Mouse (Mus musculus) erythroblast, embryonic 14.5 days (primary cell): ENCODE data around the gene Jmjd8. TPM values are rescaled to one million over a fixed set of nuclear protein-coding genes. Genes with fewer than 3 reads are reported as not detected.

Source experiments
- H3K27me3 ChIP-seq: 2 replicates; pipeline ENCODE4 v1.6.1; 2012; ENCODE audit warnings: inconsistent platforms; ENCODE audit not compliant: control insufficient read depth
- H3K36me3 ChIP-seq: 2 replicates; pipeline ENCODE4 v1.6.1; 2012; ENCODE audit warnings: mild to moderate bottlenecking, inconsistent platforms; ENCODE audit not compliant: control insufficient read depth
- H3K4me1 ChIP-seq: 2 replicates; pipeline ENCODE4 v1.6.1; 2012; ENCODE audit warnings: inconsistent platforms; ENCODE audit not compliant: control insufficient read depth
- H3K4me3 ChIP-seq: replicated peaks from 2 replicates; pipeline ENCODE3; 2012; ENCODE audit warnings: moderate library complexity, mild to moderate bottlenecking, inconsistent platforms
- H3K9me3 ChIP-seq: 2 replicates; pipeline ENCODE4 v1.6.1; 2012; ENCODE audit warnings: low read length, inconsistent platforms, mixed read lengths; ENCODE audit not compliant: control insufficient read depth
- GATA1 ChIP-seq: IDR thresholded peaks from 2 replicates; pipeline ENCODE4 v1.6.1; 2012; ENCODE audit warnings: low read length, inconsistent platforms, mixed read lengths
- TAL1 ChIP-seq: IDR thresholded peaks from 3 replicates; pipeline ENCODE4 v1.6.1; 2012; ENCODE audit warnings: low read length, inconsistent platforms, mixed read lengths
- polyA plus RNA-seq: library from polyadenylated mRNA; stranded (reverse); fragments of >175 nt; gene quantifications from 2 replicates; pipeline ENCODE4 v1.2.3, GENCODE M21; 2012

Jmjd8 gene
- 0.31 and 0.65 TPM in 2 replicates for polyA plus RNA-seq

- peak within 1 kb of the TSS; percentile 73 for H3K4me3 ChIP-seq
- TF ChIP-seq GATA1 (no peak; the same call in 1 of the 2 replicates), TAL1 (no peak)
- H3K4me1 ChIP-seq, result peaks cover 93% of the 10 kb centered on the region
- no peaks in the 10 kb centered on the region for H3K9me3 ChIP-seq
- peaks cover 64% of the 10 kb centered on the region for H3K36me3 ChIP-seq
- H3K27me3 ChIP-seq, result no peaks in the 10 kb centered on the region
Measured at GRCm38 (mm10) chr17:25828712-25829557, at the start of gene Jmjd8. Jmjd8 (plus strand) TSS chr17:25828867.

DNA sequence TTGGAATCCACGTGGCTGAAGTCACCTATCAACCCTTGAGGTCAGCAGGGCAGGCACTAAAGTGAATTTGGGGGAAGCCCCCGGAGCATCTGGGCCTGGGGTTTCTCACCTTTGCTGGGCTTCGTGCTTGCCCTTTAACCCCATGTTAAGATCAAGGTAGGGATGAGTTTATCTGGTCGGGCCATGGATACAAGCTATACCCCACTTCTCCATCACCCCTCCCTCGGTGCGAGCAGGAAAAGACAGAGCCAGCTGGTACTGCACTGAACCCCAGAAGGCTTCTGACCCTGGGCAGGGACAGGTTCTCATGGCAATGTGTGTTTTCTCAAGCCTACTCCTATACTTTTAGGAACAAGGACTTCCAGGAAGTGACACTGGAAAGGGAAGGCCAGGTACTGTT lies 47.3 kb upstream of the Jmjd8 start:
- no peak for TF ChIP-seq GATA1
- no peak for TF ChIP-seq TAL1
- no peaks in the 10 kb centered on the region for H3K27me3 ChIP-seq
- H3K36me3 ChIP-seq, result peaks cover 72% of the 10 kb centered on the region
- no peaks in the 10 kb centered on the region for H3K9me3 ChIP-seq
- H3K4me1 ChIP-seq, result peaks cover 21% of the 10 kb centered on the region
- H3K4me3 ChIP-seq, result no peak overlapping the region

- Histone ChIP-seq H3K4me1 (peaks cover 25% of the 10 kb centered on the region), H3K27me3 (no peaks in the 10 kb centered on the region), H3K9me3 (no peaks in the 10 kb centered on the region), H3K36me3 (peaks cover 73% of the 10 kb centered on the region), H3K4me3 (no peak overlapping the region)
- no peak for TF ChIP-seq TAL1
- no peak for TF ChIP-seq GATA1
Measured at GRCm38 (mm10) chr17:25783086-25783485, 45.6 kb upstream of the Jmjd8 start.

DNA sequence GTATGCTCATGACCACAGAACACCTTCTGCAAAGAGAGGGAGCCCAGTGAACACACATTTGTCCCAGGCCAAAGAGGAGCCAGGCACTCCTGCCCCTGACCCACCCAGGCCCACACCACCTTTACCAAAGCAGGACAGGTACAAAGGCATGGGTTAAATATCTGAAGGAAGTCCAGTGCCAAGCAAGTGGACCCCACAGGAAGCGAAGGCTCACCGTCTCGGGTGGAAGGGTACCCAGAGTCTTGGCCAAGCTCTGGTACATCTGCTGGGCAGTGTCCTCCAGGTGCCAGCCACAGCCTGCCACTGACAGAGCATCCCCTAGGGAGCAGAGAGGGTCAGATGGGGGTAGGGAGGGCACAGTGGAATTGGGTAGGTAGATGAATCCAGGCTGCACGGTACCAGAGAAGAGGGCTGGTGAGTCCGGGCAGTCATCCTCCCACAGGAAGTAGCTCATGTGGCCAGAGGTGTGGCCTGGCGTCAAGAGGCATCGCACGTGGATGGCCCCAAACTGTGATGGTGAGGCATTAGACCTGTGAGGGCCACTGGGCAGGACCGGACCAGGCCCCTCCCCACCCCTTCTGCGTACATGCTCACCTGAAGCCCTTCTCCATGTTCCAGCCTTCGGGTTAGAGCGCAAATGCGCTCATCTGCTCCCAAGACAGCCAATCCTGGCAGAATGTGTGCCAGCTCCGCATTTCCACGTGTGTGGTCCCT lies 44.6 kb upstream of the Jmjd8 start:
- no peak for TF ChIP-seq TAL1
- TF ChIP-seq GATA1, result no peak
- Histone ChIP-seq H3K36me3 (peaks cover 72% of the 10 kb centered on the region), H3K4me3 (no peak overlapping the region), H3K9me3 (no peaks in the 10 kb centered on the region), H3K4me1 (peaks cover 25% of the 10 kb centered on the region), H3K27me3 (no peaks in the 10 kb centered on the region)

DNA sequence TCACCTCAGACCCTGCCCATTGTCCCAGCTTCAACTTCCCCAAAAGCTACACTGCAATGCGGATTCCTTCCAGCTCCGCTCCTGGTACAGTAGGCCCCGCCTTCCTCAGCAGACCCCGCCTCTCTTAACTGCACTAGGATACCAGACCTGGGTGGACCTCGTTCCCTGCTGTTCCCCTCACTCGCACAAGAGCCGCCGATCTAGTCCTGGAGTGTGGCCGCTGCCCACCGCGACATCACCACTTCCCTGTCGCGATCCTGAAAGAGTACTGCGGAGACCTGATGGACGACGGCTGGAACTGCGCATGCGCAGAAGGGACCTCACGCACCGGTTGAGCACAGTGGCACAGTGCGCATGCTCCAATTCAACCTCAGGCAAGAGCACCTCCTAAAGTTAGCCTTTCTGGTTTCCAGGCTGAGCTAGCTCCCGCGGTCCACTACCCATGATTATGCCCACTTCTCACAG lies 43.4 kb upstream of the Jmjd8 start, which contains the start of gene Haghl:
Haghl (minus strand) TSS at position 393 of the 465 bp plus-strand sequence.
- peak within 1 kb of the TSS; percentile 82 for H3K4me3 ChIP-seq
- no peaks in the 10 kb centered on the region for H3K9me3 ChIP-seq
- peaks cover 25% of the 10 kb centered on the region for H3K4me1 ChIP-seq
- no peak for TF ChIP-seq TAL1
- TF ChIP-seq GATA1, result no peak
- H3K27me3 ChIP-seq, result no peaks in the 10 kb centered on the region
- H3K36me3 ChIP-seq, result peaks cover 69% of the 10 kb centered on the region

GRCm38 (mm10) chr17:25786280-25786679 lies 42.4 kb upstream of the Jmjd8 start, which contains the start of gene Ccdc78:
Ccdc78 (plus strand) TSS chr17:25786580.
- Histone ChIP-seq H3K9me3 (no peaks in the 10 kb centered on the region), H3K27me3 (no peaks in the 10 kb centered on the region), H3K4me1 (peaks cover 34% of the 10 kb centered on the region), H3K4me3 (peak within 1 kb of the TSS; percentile 82), H3K36me3 (peaks cover 65% of the 10 kb centered on the region)
- no peak for TF ChIP-seq TAL1
- TF ChIP-seq GATA1, result no peak

DNA sequence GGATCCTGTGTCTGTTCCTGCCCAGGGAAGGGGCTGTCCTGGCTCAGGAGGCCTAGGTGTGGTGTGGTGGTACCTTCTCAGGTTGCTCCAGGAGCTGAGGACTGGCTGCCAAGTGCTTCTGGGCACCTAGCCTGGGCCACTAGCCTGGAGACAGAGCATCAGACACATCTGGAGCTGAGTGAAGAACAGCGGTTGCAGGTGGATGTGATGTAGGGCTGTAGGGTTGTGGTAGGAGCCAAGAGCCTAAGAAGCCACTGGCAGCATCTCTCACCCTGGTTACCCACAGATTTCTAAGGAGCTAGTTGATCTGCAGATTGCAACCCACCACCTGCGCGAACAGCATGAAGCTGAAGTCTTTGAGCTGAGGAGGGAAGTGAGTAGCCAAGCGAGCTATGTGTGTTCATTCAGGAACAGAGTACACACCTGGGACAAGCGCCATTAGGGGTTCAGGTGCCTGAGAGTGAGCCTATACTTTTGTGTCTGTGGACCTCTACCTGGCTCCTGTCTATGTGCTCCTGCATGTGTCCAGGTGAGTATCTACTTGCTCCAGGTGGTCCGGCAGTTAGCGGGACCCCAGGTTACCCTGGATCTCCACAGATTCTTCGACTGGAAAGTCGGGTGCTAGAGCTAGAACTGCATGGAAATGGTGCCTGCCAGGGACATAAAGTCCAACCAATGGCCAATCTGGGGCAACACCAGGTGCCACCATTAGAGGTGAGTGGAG lies 41.7 kb upstream of the Jmjd8 start:
- no peaks in the 10 kb centered on the region for H3K27me3 ChIP-seq
- peaks cover 40% of the 10 kb centered on the region for H3K4me1 ChIP-seq
- H3K4me3 ChIP-seq, result no peak overlapping the region
- H3K9me3 ChIP-seq, result no peaks in the 10 kb centered on the region
- H3K36me3 ChIP-seq, result peaks cover 59% of the 10 kb centered on the region
- TF ChIP-seq TAL1, result no peak
- no peak for TF ChIP-seq GATA1

- no peak for TF ChIP-seq GATA1
- TF ChIP-seq TAL1, result no peak
- Histone ChIP-seq H3K4me1 (peaks cover 61% of the 10 kb centered on the region), H3K36me3 (peaks cover 45% of the 10 kb centered on the region)
Measured at GRCm38 (mm10) chr17:25791320-25791842, 37.3 kb upstream of the Jmjd8 start.

More at GRCm38 (mm10) chr17:25791320-25791842, 37.3 kb upstream of the Jmjd8 start:
- Histone ChIP-seq H3K9me3 (no peaks in the 10 kb centered on the region), H3K27me3 (no peaks in the 10 kb centered on the region), H3K4me3 (peak overlapping the region; percentile 87)
